Mouse (Mus musculus) testis, adult 10 weeks (tissue): Measurements from ENCODE around the gene Gm10696. TPM values are rescaled to one million over a fixed set of nuclear protein-coding genes. Genes with fewer than 3 reads are reported as not detected.

Source experiments
- polyA plus RNA-seq: library from polyadenylated mRNA; stranded (reverse); fragments of 350-450 nt; fragmentation: Illumina TruSeq; extraction: RNeasy Lipid Tissue Mini Kit (QIAGEN cat#74804); gene quantifications from one replicate; pipeline ENCODE4 v1.2.3, GENCODE M21; 2014; ENCODE audit warnings: low read depth, low replicate concordance

Gm10696 gene
- polyA plus RNA-seq, result not detected

GRCm38 (mm10) chr3:94178093-94178492, at the start of gene Gm10696:
TSS of gene Gm10696 (minus strand) at chr3:94178193.

GRCm38 (mm10) chr3:94196414-94196813, 18.4 kb upstream of the Gm10696 start, which contains the start of gene Gm5286:
TSS of gene Gm5286 (plus strand) at chr3:94196714.

Other genes with a start within 250 kb of the Gm10696 start
- not detected for gene Gm9117, start 234.7 kb downstream of the Gm10696 start, polyA plus RNA-seq
- gene Tdpoz5, start 216.9 kb downstream of the Gm10696 start, polyA plus RNA-seq, result not detected
- not detected for gene Gm9125, start 123.3 kb downstream of the Gm10696 start, polyA plus RNA-seq
- not detected for gene Gm10697, start 105.5 kb downstream of the Gm10696 start, polyA plus RNA-seq
- gene Gm5286, start 18.5 kb upstream of the Gm10696 start, polyA plus RNA-seq, result 0.69 TPM
- gene Gm4778, start 85.8 kb upstream of the Gm10696 start, polyA plus RNA-seq, result not detected
- gene Them4, start 131.9 kb upstream of the Gm10696 start, polyA plus RNA-seq, result 45.5 TPM
- gene Them5, start 163.9 kb upstream of the Gm10696 start, polyA plus RNA-seq, result not detected
- gene C2cd4d, start 184.2 kb upstream of the Gm10696 start, polyA plus RNA-seq, result not detected
- 1.8 TPM for gene Rorc, start 194.6 kb upstream of the Gm10696 start, polyA plus RNA-seq
- not detected for gene Lingo4, start 220.3 kb upstream of the Gm10696 start, polyA plus RNA-seq
- gene Tdrkh, start 235.1 kb upstream of the Gm10696 start, polyA plus RNA-seq, result 75.8 TPM